Mouse (Mus musculus) hindbrain, embryonic 13.5 days (tissue): ENCODE measurements around the gene Haus8. TPM values are rescaled to one million over a fixed set of nuclear protein-coding genes. Genes with fewer than 3 reads are reported as not detected.
"Not testable (repeated sequence)": the region's sequence is repeated elsewhere in the genome, so short reads cannot be mapped to it uniquely, and the experiment has no call there.

Experiments
- ATAC-seq: fragments of 200-750 bp; cut with Nextera tagmentation; 2 replicates; pipeline ENCODE4 v1.8.0; 2017; ENCODE audit warnings: moderate TSS enrichment; ENCODE audit not compliant: low FRiP score
- H3K27ac ChIP-seq: fragments of 300-500 bp; sonication (generic); 2 replicates; pipeline ENCODE4 v1.5.1; 2015; ENCODE audit warnings: inconsistent platforms, mild to moderate bottlenecking, moderate library complexity
- H3K27me3 ChIP-seq: fragments of 300-500 bp; sonication (generic); 2 replicates; pipeline ENCODE4 v1.6.1; 2015; ENCODE audit warnings: mild to moderate bottlenecking, inconsistent platforms
- H3K36me3 ChIP-seq: fragments of 300-500 bp; sonication (generic); 2 replicates; pipeline ENCODE4 v1.6.1; 2015; ENCODE audit warnings: mild to moderate bottlenecking, inconsistent platforms
- H3K4me1 ChIP-seq: fragments of 300-500 bp; sonication (generic); replicated peaks from 2 replicates; pipeline ENCODE4 v1.6.1; 2015; ENCODE audit warnings: inconsistent platforms
- H3K4me2 ChIP-seq: fragments of 300-500 bp; sonication (generic); 2 replicates; pipeline ENCODE4 v1.6.1; 2015; ENCODE audit warnings: inconsistent platforms, mild to moderate bottlenecking, moderate library complexity
- H3K4me3 ChIP-seq: fragments of 300-500 bp; sonication (generic); 2 replicates; pipeline ENCODE4 v1.5.1; 2015; ENCODE audit warnings: mild to moderate bottlenecking, inconsistent platforms
- H3K9ac ChIP-seq: fragments of 300-500 bp; sonication (generic); 2 replicates; pipeline ENCODE4 v1.6.1; 2015; ENCODE audit warnings: mild to moderate bottlenecking, inconsistent platforms
- H3K9me3 ChIP-seq: fragments of 300-500 bp; sonication (generic); 2 replicates; pipeline ENCODE4 v1.6.1; 2016; ENCODE audit warnings: inconsistent platforms
- WGBS: fragments of 180-500 bp; shearing (Covaris S2); methylation state at CpG from one replicate; pipeline ENCODE4 v1.1.7; 2015; 5-methylcytosine and 5-hydroxymethylcytosine counted together
- polyA plus RNA-seq: library from polyadenylated mRNA; unstranded; fragments of >200 nt; fragmentation: Nextera tagmentation; extraction: Ambion mirVana; gene quantifications from 2 replicates; pipeline ENCODE4 v1.2.1, GENCODE M21; 2015

The Haus8 gene
- polyA plus RNA-seq = 58.2 and 58.7 TPM in 2 replicates

GRCm38 (mm10) chr8:71272286-71273150 is at the start of gene Haus8, which contains the start of gene Myo9b:
Gene Haus8 (minus strand): TSS chr8:71272934.
Gene Myo9b (plus strand): TSS chr8:71272714.
- peaks cover 41% of the 10 kb centered on the region for H3K4me1 ChIP-seq
- peak within 1 kb of the TSS; percentile 86 for H3K4me3 ChIP-seq
- H3K9ac ChIP-seq = peak within 1 kb of the TSS; percentile 86
- H3K9me3 ChIP-seq = no peaks in the 10 kb centered on the region
- H3K36me3 ChIP-seq = peaks cover 17% of the 10 kb centered on the region; the same call in 1 of the 2 replicates
- WGBS = under 1% methylated on average over 82 of the region's 84 CpGs
- H3K27ac ChIP-seq = peak within 1 kb of the TSS; percentile 83
- peak; percentile 98 for ATAC-seq
- H3K4me2 ChIP-seq = peak within 1 kb of the TSS; percentile 84
- H3K27me3 ChIP-seq = no peaks in the 10 kb centered on the region

- H3K9ac ChIP-seq, H3K27me3 ChIP-seq, H3K4me2 ChIP-seq, H3K27ac ChIP-seq, H3K9me3 ChIP-seq, ATAC-seq, H3K4me1 ChIP-seq, H3K4me3 ChIP-seq: not testable (repeated sequence)
- peaks cover 64% of the 10 kb centered on the region for H3K36me3 ChIP-seq
- 87% methylated on average over 2 of the region's 2 CpGs for WGBS
Observed at GRCm38 (mm10) chr8:71319760-71320159, 47.0 kb upstream of the Haus8 start.

GRCm38 (mm10) chr8:71318610-71319009 is 45.9 kb upstream of the Haus8 start:
- 84% methylated on average over 5 of the region's 5 CpGs for WGBS
- peaks cover 53% of the 10 kb centered on the region for H3K36me3 ChIP-seq
- H3K4me1 ChIP-seq, H3K9me3 ChIP-seq, H3K4me2 ChIP-seq, H3K27ac ChIP-seq, H3K27me3 ChIP-seq, H3K4me3 ChIP-seq, H3K9ac ChIP-seq, ATAC-seq: not testable (repeated sequence)

GRCm38 (mm10) chr8:71316486-71317031 is 43.8 kb upstream of the Haus8 start:
- H3K36me3 ChIP-seq = peaks cover 33% of the 10 kb centered on the region

GRCm38 (mm10) chr8:71315972-71316371 is 43.2 kb upstream of the Haus8 start:
- Histone ChIP-seq H3K9ac (no peak overlapping the region), H3K27ac (no peak overlapping the region), H3K4me3 (no peak overlapping the region), H3K4me2 (no peak overlapping the region), H3K9me3 (no peaks in the 10 kb centered on the region), H3K36me3 (peaks cover 28% of the 10 kb centered on the region), H3K27me3 (no peaks in the 10 kb centered on the region), H3K4me1 (peaks cover 5% of the 10 kb centered on the region)
- ATAC-seq = no peak
- WGBS = 91% methylated on average over 5 of the region's 5 CpGs

More at GRCm38 (mm10) chr8:71316486-71317031, 43.8 kb upstream of the Haus8 start:
- Histone ChIP-seq H3K27me3 (no peaks in the 10 kb centered on the region), H3K9me3 (no peaks in the 10 kb centered on the region), H3K4me1 (peaks cover 5% of the 10 kb centered on the region), H3K4me3 (no peak overlapping the region), H3K9ac (no peak overlapping the region), H3K27ac (no peak overlapping the region), H3K4me2 (no peak overlapping the region)
- no peak; the same call in 1 of the 2 replicates for ATAC-seq

- Histone ChIP-seq H3K36me3 (peaks cover 24% of the 10 kb centered on the region), H3K27me3 (no peaks in the 10 kb centered on the region), H3K9ac (no peak overlapping the region), H3K9me3 (no peaks in the 10 kb centered on the region), H3K27ac (no peak overlapping the region), H3K4me3 (no peak overlapping the region), H3K4me1 (peaks cover 5% of the 10 kb centered on the region), H3K4me2 (no peak overlapping the region)
- 95% methylated on average over 2 of the region's 2 CpGs for WGBS
- no peak for ATAC-seq
Observed at GRCm38 (mm10) chr8:71313951-71314350, 41.2 kb upstream of the Haus8 start.

- peak overlapping the region; percentile 40; the same call in 1 of the 2 replicates for H3K27ac ChIP-seq
- H3K9me3 ChIP-seq = no peaks in the 10 kb centered on the region
- H3K36me3 ChIP-seq = peaks cover 24% of the 10 kb centered on the region
- no peak overlapping the region for H3K4me2 ChIP-seq
- H3K4me1 ChIP-seq = peaks cover 5% of the 10 kb centered on the region
- no peak for ATAC-seq
- no peaks in the 10 kb centered on the region for H3K27me3 ChIP-seq
- H3K4me3 ChIP-seq = no peak overlapping the region
- H3K9ac ChIP-seq = no peak overlapping the region
- WGBS = 62% methylated on average over 1 of the region's 1 CpGs
Observed at GRCm38 (mm10) chr8:71312700-71313099, 40.0 kb upstream of the Haus8 start.

- H3K27me3 ChIP-seq = no peaks in the 10 kb centered on the region
- H3K4me1 ChIP-seq = peaks cover 5% of the 10 kb centered on the region
- H3K4me3 ChIP-seq = no peak overlapping the region
- H3K9me3 ChIP-seq = no peaks in the 10 kb centered on the region
- H3K36me3 ChIP-seq = peaks cover 8% of the 10 kb centered on the region
- H3K4me2 ChIP-seq = no peak overlapping the region
- H3K27ac ChIP-seq = no peak overlapping the region
- no peak for ATAC-seq
- 82% methylated on average over 6 of the region's 6 CpGs for WGBS
- no peak overlapping the region for H3K9ac ChIP-seq
Observed at GRCm38 (mm10) chr8:71310446-71310845, 37.7 kb upstream of the Haus8 start.

- H3K4me2 ChIP-seq = no peak overlapping the region
- 86% methylated on average over 4 of the region's 4 CpGs for WGBS
- ATAC-seq = no peak
- H3K9me3 ChIP-seq = no peaks in the 10 kb centered on the region
- no peaks in the 10 kb centered on the region for H3K27me3 ChIP-seq
- no peak overlapping the region for H3K9ac ChIP-seq
- H3K27ac ChIP-seq = no peak overlapping the region
- no peak overlapping the region for H3K4me3 ChIP-seq
- H3K36me3 ChIP-seq = peaks cover 11% of the 10 kb centered on the region
- H3K4me1 ChIP-seq = peaks cover 4% of the 10 kb centered on the region
Observed at GRCm38 (mm10) chr8:71307913-71308312, 35.2 kb upstream of the Haus8 start.

- Histone ChIP-seq H3K9ac (no peak overlapping the region), H3K27ac (no peak overlapping the region), H3K4me1 (no peaks in the 10 kb centered on the region), H3K36me3 (peaks cover 16% of the 10 kb centered on the region), H3K27me3 (no peaks in the 10 kb centered on the region), H3K4me3 (no peak overlapping the region), H3K9me3 (no peaks in the 10 kb centered on the region), H3K4me2 (no peak overlapping the region)
- ATAC-seq = no peak
- WGBS = 97% methylated on average over 1 of the region's 1 CpGs
Observed at GRCm38 (mm10) chr8:71307371-71307770, 34.6 kb upstream of the Haus8 start.

- H3K4me1 ChIP-seq = no peaks in the 10 kb centered on the region
- no peak overlapping the region for H3K27ac ChIP-seq
- 78% methylated on average over 1 of the region's 1 CpGs for WGBS
- H3K4me2 ChIP-seq = no peak overlapping the region
- ATAC-seq = no peak
- no peak overlapping the region for H3K9ac ChIP-seq
- H3K27me3 ChIP-seq = no peaks in the 10 kb centered on the region
- H3K4me3 ChIP-seq = no peak overlapping the region
- H3K36me3 ChIP-seq = peaks cover 23% of the 10 kb centered on the region
- no peaks in the 10 kb centered on the region for H3K9me3 ChIP-seq
Observed at GRCm38 (mm10) chr8:71305988-71306387, 33.3 kb upstream of the Haus8 start.

- Histone ChIP-seq H3K4me2 (no peak overlapping the region), H3K4me3 (no peak overlapping the region), H3K36me3 (peaks cover 33% of the 10 kb centered on the region), H3K9me3 (no peaks in the 10 kb centered on the region), H3K27ac (no peak overlapping the region), H3K4me1 (no peaks in the 10 kb centered on the region), H3K27me3 (no peaks in the 10 kb centered on the region), H3K9ac (no peak overlapping the region)
- WGBS = 100% methylated on average over 1 of the region's 1 CpGs
- ATAC-seq = no peak
Observed at GRCm38 (mm10) chr8:71303632-71304031, 30.9 kb upstream of the Haus8 start.
